Mouse (Mus musculus): ENCODE results near the gene Snapc4. TPM values are rescaled to one million over a fixed set of nuclear protein-coding genes. Genes with fewer than 3 reads are reported as not detected.
"Not testable (repeated sequence)": the region's sequence is repeated elsewhere in the genome, so short reads cannot be mapped to it uniquely, and the experiment has no call there.

Snapc4 gene
- total RNA-seq, 1 experiment from 2014 or later: 58.9 TPM

DNA sequence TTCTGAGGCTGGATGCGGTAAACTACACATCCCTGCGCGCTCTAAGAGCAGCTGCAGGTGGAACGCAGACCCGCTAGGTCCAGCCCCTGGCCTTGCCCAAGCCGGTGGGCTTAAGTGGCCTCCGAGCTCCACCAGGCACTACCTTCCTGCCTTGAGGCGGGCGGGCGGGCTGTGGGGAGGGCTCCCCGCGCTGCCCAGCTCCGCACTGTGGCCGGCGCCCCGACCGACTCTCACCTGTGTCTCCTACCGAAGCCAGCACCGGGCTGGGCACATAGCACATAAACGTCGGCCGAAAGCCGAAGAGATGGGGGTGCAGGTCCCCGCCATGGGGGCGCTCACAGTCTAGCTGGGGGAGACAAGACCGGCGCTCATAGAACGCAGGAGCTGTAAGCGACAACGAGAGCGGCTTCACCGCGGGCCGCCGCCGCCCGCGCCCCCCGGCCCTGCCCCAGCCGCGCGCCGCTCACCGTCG lies 8.3 kb upstream of the Snapc4 start:
- no peak for ATAC-seq (ENCODE audit: extremely low read depth, insufficient number of reproducible peaks, low FRiP score, poor library complexity, severe bottlenecking)

GRCm38 (mm10) chr2:26387713-26388112 lies 7.3 kb upstream of the Snapc4 start:
- ATAC-seq (ENCODE audit: extremely low read depth, insufficient number of reproducible peaks, low FRiP score, poor library complexity, severe bottlenecking): no peak

GRCm38 (mm10) chr2:26380871-26381270 lies 418 bp upstream of the Snapc4 start:
- ATAC-seq (ENCODE audit: extremely low read depth, insufficient number of reproducible peaks, low FRiP score, poor library complexity, severe bottlenecking): not testable (repeated sequence)

GRCm38 (mm10) chr2:26372396-26372795 lies 8.1 kb downstream of the Snapc4 start:
- ATAC-seq (ENCODE audit: extremely low read depth, insufficient number of reproducible peaks, low FRiP score, poor library complexity, severe bottlenecking): no peak

DNA sequence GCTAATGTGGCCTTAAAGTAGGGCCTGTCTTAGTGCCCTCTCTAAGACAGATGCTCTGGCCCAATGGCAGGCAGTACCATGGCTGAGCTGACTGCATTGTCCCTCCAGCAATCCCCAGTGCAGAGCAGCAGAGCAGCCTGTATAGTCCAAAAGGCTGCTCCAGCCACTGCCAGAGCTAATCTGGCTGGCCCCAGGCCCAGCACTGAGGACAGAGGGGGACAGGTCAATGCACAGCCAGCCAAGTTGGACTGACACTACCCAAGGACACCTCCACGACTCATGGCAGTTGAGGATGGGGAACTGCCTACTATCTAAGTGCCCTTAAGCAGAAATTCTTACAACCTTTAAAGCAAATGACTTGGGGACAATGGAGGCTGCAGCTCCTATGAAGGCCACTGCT lies 11.9 kb downstream of the Snapc4 start:
- ATAC-seq (ENCODE audit: extremely low read depth, insufficient number of reproducible peaks, low FRiP score, poor library complexity, severe bottlenecking): no peak

DNA sequence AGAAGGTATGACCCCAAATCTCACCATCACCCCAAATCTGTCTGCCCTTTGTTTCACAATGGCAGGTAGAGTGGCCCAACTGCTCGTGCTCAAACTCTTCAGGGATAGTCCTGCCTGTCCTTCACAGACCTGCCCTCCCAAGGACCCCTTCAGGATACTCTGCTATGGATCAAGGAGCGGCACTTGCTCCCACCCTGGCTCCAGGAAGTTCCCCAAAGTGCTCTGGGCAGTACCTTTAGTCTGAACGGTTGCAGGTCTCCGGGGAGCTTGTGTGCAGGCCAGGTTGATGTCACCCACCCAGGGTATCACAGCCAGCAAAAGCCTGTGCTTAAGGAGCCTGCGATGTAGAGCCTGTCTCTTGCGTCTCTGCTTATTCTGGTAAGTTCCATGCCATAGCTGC lies 12.5 kb downstream of the Snapc4 start:
- ATAC-seq (ENCODE audit: extremely low read depth, insufficient number of reproducible peaks, low FRiP score, poor library complexity, severe bottlenecking): no peak

GRCm38 (mm10) chr2:26364738-26365465 lies 15.6 kb downstream of the Snapc4 start:
- no peak for ATAC-seq (ENCODE audit: extremely low read depth, insufficient number of reproducible peaks, low FRiP score, poor library complexity, severe bottlenecking)

DNA sequence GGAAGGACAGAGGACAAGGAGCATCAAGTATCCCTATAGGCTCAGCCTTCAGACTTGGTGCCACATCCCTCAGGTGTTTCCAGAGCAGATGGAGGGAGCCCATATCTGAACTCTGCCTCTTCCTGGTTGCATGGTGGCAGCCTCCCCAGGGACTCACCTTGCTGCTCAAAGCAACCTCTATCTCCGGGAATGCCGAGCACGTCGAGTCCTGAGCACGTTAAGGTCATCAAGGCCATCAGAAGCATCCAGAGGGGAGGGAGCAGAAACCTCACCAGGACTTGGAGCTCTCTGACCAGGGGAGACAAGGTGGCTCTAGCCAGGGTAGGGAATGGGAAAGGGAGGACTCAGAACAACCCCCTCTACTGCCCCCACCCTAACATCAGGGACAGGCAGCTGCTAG lies 17.0 kb downstream of the Snapc4 start:
- ATAC-seq (ENCODE audit: extremely low read depth, insufficient number of reproducible peaks, low FRiP score, poor library complexity, severe bottlenecking): no peak

- no peak for ATAC-seq (ENCODE audit: extremely low read depth, insufficient number of reproducible peaks, low FRiP score, poor library complexity, severe bottlenecking)
Measured at GRCm38 (mm10) chr2:26362991-26363390, 17.5 kb downstream of the Snapc4 start.

DNA sequence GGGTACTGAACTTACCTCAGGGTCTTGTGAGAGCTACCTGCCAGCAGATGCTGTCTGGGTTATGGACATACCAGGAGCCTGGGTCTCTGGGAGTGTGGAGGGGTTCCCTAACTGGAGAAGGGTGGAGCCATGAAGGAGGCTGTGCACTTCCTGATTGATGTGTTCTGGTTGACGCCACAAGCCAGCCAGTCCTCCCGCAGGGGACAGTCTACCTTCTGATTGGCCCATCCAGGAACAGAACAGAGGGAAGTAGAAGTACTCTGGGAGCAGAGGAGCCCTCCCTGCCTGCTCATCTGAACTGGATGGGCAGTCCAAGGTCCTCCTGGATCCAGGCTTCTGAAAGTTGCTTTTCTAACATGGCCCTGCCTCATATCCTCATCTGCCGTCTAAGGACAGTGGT lies 19.7 kb downstream of the Snapc4 start, which contains the start of gene Card9:
Gene Card9 (minus strand): TSS at position 147 of the 400 bp plus-strand sequence.
- peak; percentile 66 for ATAC-seq (ENCODE audit: extremely low read depth, insufficient number of reproducible peaks, low FRiP score, poor library complexity, severe bottlenecking)

GRCm38 (mm10) chr2:26359983-26360382 lies 20.5 kb downstream of the Snapc4 start:
- peak; percentile 40 for ATAC-seq (ENCODE audit: extremely low read depth, insufficient number of reproducible peaks, low FRiP score, poor library complexity, severe bottlenecking)

GRCm38 (mm10) chr2:26358667-26359320 lies 21.7 kb downstream of the Snapc4 start:
- no peak for ATAC-seq (ENCODE audit: extremely low read depth, insufficient number of reproducible peaks, low FRiP score, poor library complexity, severe bottlenecking)

GRCm38 (mm10) chr2:26357484-26357883 lies 23.0 kb downstream of the Snapc4 start:
- ATAC-seq (ENCODE audit: extremely low read depth, insufficient number of reproducible peaks, low FRiP score, poor library complexity, severe bottlenecking): no peak

DNA sequence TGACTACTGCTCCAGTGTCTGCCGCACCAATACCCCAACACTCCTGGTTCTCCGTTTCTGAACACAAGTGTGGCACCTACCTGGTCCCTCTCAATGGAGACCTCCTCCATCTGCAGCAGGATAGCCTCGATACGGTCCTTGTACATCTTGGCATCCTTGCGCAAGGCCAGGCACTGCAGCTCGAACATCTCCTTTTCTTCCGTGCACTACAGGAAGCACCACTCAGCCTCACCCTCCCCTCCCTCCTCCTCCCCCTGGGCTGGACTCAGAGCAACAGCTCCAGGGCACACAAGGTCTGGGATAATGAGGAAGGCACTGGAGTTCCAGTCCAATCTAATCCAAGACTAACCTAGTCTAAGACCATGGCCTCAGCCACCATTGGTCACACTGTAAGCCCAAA lies 23.8 kb downstream of the Snapc4 start:
- no peak for ATAC-seq (ENCODE audit: extremely low read depth, insufficient number of reproducible peaks, low FRiP score, poor library complexity, severe bottlenecking)

GRCm38 (mm10) chr2:26356231-26356630 lies 24.2 kb downstream of the Snapc4 start:
- no peak for ATAC-seq (ENCODE audit: extremely low read depth, insufficient number of reproducible peaks, low FRiP score, poor library complexity, severe bottlenecking)

GRCm38 (mm10) chr2:26354401-26354800 lies 26.1 kb downstream of the Snapc4 start:
- ATAC-seq (ENCODE audit: extremely low read depth, insufficient number of reproducible peaks, low FRiP score, poor library complexity, severe bottlenecking): no peak

- ATAC-seq (ENCODE audit: extremely low read depth, insufficient number of reproducible peaks, low FRiP score, poor library complexity, severe bottlenecking): no peak
Measured at GRCm38 (mm10) chr2:26353066-26353980, 27.1 kb downstream of the Snapc4 start.

DNA sequence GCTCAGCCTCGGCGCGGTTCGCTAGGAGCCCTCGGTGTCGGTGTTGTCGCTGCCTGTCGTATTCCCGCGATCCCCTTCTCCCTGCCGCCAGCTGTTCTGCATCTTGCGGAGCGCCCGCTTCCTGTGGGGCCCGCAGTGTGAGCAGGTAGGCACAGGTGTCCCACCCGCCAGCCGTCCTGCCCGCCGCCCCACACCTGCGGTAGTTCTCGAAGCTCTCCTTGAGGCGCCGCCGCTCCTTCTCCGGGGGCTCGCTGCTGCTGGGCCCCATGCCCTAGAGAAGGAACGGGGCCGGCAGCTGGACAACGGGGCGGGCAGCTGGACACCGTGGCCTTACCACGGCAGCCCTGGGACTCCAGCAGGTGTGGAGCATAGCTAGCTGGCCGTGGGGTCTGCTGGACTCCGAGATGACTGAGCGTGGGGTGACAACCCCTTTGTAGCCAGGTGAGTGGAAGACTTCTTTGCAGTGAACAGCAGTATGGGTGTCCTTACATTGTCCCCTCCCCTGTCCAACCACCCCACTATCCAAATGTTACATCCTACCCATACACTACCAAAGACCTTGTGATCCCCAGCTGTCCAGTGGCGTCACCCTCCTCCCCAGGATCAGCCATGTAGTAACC lies 28.1 kb downstream of the Snapc4 start:
- no peak for ATAC-seq (ENCODE audit: extremely low read depth, insufficient number of reproducible peaks, low FRiP score, poor library complexity, severe bottlenecking)
